Mouse (Mus musculus) cortical plate, adult 2 months (tissue): Measurements from ENCODE around the gene Alpk1.

Experiments
- CTCF ChIP-seq: fragments of 200-500 bp; IDR thresholded peaks from 2 replicates; pipeline ENCODE4 v1.5.1; 2011; ENCODE audit warnings: mild to moderate bottlenecking, control low read depth, low read length; ENCODE audit not compliant: insufficient read depth; ENCODE audit errors: extremely low read depth
- POLR2A ChIP-seq: fragments of 200-500 bp; IDR thresholded peaks from 2 replicates; pipeline ENCODE4 v1.6.1; 2011; ENCODE audit warnings: mild to moderate bottlenecking, low read length, control low read depth; ENCODE audit not compliant: insufficient read depth; ENCODE audit errors: extremely low read depth

DNA sequence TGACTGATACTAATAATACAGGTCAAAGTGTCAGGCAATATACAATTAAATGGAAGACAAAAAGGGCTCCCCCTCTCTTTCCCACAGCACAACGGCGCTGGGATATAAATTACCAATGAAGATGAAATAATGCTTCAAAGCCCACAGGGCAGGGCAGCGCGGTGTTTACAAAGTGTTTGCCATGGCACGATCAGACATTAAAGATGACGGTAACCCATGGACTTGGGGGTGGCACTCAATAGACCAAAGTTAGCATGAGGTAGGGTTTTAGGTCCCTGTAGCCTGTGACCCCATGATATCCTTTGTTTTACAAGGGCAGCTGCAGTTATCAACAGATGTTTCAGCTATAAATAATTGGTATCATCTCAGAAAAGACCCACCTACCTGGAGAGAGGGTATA lies 60.3 kb downstream of the Alpk1 start:
- no peak for TF ChIP-seq POLR2A
- TF ChIP-seq CTCF = no peak
